Mouse (Mus musculus) cerebellum, postnatal 36 days (tissue): ENCODE results near the gene Rdh16f2.
A peak's percentile ranks its signal among the peaks of the same experiment; 100 is the strongest.
"Not testable (repeated sequence)": the region's sequence is repeated elsewhere in the genome, so short reads cannot be mapped to it uniquely, and the experiment has no call there.

ENCODE experiments used
- DNase-seq, 2 experiments: peaks; one replicate each; pipeline ENCODE4 v3.0.0; 2021 to 2022; ENCODE audit warnings: mixed read lengths in 2 of 2

Gene Rdh16f2

GRCm38 (mm10) chr10:127893163-127894022 is 27.1 kb downstream of the Rdh16f2 start:
- not testable (repeated sequence) for DNase-seq

GRCm38 (mm10) chr10:127896705-127897104 is 30.4 kb downstream of the Rdh16f2 start:
- no peak for DNase-seq

- no peak for DNase-seq
Measured at GRCm38 (mm10) chr10:127897506-127897905, 31.2 kb downstream of the Rdh16f2 start.

GRCm38 (mm10) chr10:127898218-127898617 is 31.9 kb downstream of the Rdh16f2 start, which contains the start of gene Sdr9c7:
Sdr9c7 (plus strand) TSS chr10:127898518.
- no peak for DNase-seq

- DNase-seq = no peak
Measured at GRCm38 (mm10) chr10:127899783-127900182, 33.5 kb downstream of the Rdh16f2 start.

GRCm38 (mm10) chr10:127901751-127902150 is 35.5 kb downstream of the Rdh16f2 start:
- DNase-seq = no peak

GRCm38 (mm10) chr10:127903116-127903515 is 36.8 kb downstream of the Rdh16f2 start:
- DNase-seq = no peak

GRCm38 (mm10) chr10:127904718-127905446 is 38.6 kb downstream of the Rdh16f2 start:
- DNase-seq = peak in 1 of 2 experiments; percentile 4

GRCm38 (mm10) chr10:127906138-127906537 is 39.9 kb downstream of the Rdh16f2 start:
- no peak for DNase-seq

GRCm38 (mm10) chr10:127907386-127907951 is 41.2 kb downstream of the Rdh16f2 start:
- no peak for DNase-seq

- DNase-seq = no peak
Measured at GRCm38 (mm10) chr10:127915578-127915977, 49.3 kb downstream of the Rdh16f2 start.

GRCm38 (mm10) chr10:127917183-127917582 is 50.9 kb downstream of the Rdh16f2 start:
- DNase-seq = not testable (repeated sequence)

GRCm38 (mm10) chr10:127917651-127918050 is 51.4 kb downstream of the Rdh16f2 start:
- DNase-seq = no peak

- no peak for DNase-seq
Measured at GRCm38 (mm10) chr10:127922241-127922640, 56.0 kb downstream of the Rdh16f2 start.

GRCm38 (mm10) chr10:127923024-127923423 is 56.8 kb downstream of the Rdh16f2 start:
- DNase-seq = no peak

GRCm38 (mm10) chr10:127924597-127925378 is 58.5 kb downstream of the Rdh16f2 start:
- no peak for DNase-seq
